Comparison of ENCODE assay signal across 15 mouse cellular contexts in the genomic region with DNA sequence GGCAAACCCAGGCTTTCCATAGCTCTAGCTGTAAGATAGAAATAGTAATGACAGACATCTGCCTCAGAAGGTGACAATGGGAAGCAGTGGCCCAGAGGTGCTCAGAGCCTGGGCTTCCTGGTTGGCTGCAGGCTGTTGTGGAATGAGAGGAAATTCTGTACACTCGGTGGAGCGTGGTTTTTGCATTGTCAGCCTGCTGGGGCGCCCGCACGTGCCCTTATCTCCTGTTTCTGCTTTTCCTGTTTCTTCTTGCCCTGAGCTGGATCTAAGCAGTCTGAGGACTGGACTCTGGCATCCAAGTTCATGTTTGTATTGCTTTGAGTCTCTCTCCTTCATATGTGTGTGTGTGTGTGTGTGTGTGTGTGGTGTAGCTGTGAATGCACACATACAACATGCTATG. TPM values are rescaled to one million over a fixed set of nuclear protein-coding genes. Genes with fewer than 3 reads are reported as not detected.
A peak's percentile ranks its signal among the peaks of the same experiment; 100 is the strongest.
DNase-seq lines count a peak whose midpoint lies in the region; ATAC-seq and TF ChIP-seq lines count a peak whose summit lies in the region.
"Had no signal": no experiment of that assay in that cellular context is flagged by ENCODE, and none has a peak within 500 bp of the region (broad histone marks: within the 10 kb centered on the region; RNA-seq: fewer than 3 reads in every experiment).

No protein-coding gene starts in this region.

- no peaks in the 10 kb centered on the region for H3K36me3 ChIP-seq in intestine, postnatal 0 days (ENCODE audit: control insufficient read depth, insufficient read depth)
- H3K36me3 ChIP-seq in forebrain, embryonic 16.5 days (ENCODE audit: control insufficient read depth, insufficient read depth) = no peaks in the 10 kb centered on the region
- H3K36me3 ChIP-seq in midbrain, embryonic 13.5 days = no peaks in the 10 kb centered on the region
- H3K36me3 ChIP-seq: limb, embryonic 10.5 days; midbrain, embryonic 12.5 days; neural tube, embryonic 13.5 days; stomach, embryonic 15.5 days had no signal

- H3K4me2 ChIP-seq in intestine, postnatal 0 days (replicated peaks; ENCODE audit: low read depth) = no peak overlapping the region
- no peak overlapping the region for H3K4me2 ChIP-seq in forebrain, embryonic 16.5 days (ENCODE audit: low read length)
- no peak overlapping the region for H3K4me2 ChIP-seq in midbrain, embryonic 13.5 days (replicated peaks)
- H3K4me2 ChIP-seq: midbrain, embryonic 12.5 days; neural tube, embryonic 13.5 days; stomach, embryonic 15.5 days had no signal

- 26% methylated on average over 5 of the region's 5 CpGs for WGBS in intestine, postnatal 0 days
- 77% methylated on average over 5 of the region's 5 CpGs for WGBS in forebrain, embryonic 16.5 days
- WGBS in midbrain, embryonic 13.5 days = 64% methylated on average over 5 of the region's 5 CpGs

- no peak for TF ChIP-seq CTCF in intestine, postnatal 0 days (IDR thresholded peaks at IDR 0.05; ENCODE audit: low read depth)

- H3K27ac ChIP-seq in intestine, postnatal 0 days (ENCODE audit: low read depth, low read length) = no peak overlapping the region
- H3K27ac ChIP-seq in forebrain, embryonic 16.5 days (ENCODE audit: low read length) = no peak overlapping the region
- no peak overlapping the region for H3K27ac ChIP-seq in midbrain, embryonic 13.5 days
- H3K27ac ChIP-seq: heart, adult 2 months; limb, embryonic 10.5 days; midbrain, embryonic 12.5 days; neural tube, embryonic 13.5 days; stomach, embryonic 15.5 days had no signal

- no peaks in the 10 kb centered on the region for H3K9me3 ChIP-seq in intestine, postnatal 0 days (ENCODE audit: control insufficient read depth)
- H3K9me3 ChIP-seq in forebrain, embryonic 16.5 days (ENCODE audit: control insufficient read depth, low read length) = no peaks in the 10 kb centered on the region
- no peaks in the 10 kb centered on the region for H3K9me3 ChIP-seq in midbrain, embryonic 13.5 days
- H3K9me3 ChIP-seq: limb, embryonic 10.5 days; midbrain, embryonic 12.5 days; neural tube, embryonic 13.5 days; stomach, embryonic 15.5 days had no signal

- DNase-seq in lung, postnatal 10 days = peak; percentile 28
- DNase-seq in lung, postnatal 14 days = no peak
- DNase-seq in liver = peak; percentile 58
- DNase-seq in layer of hippocampus, postnatal 10 days (ENCODE audit: low spot score in 2 of 2) = no peak
- DNase-seq: cerebellum, adult 11-12 months; right cerebral cortex, postnatal 14 days had no signal

- no peaks in the 10 kb centered on the region for H3K4me1 ChIP-seq in intestine, postnatal 0 days (replicated peaks; ENCODE audit: control insufficient read depth, insufficient read depth, low read length)
- H3K4me1 ChIP-seq in forebrain, embryonic 16.5 days (replicated peaks; ENCODE audit: control insufficient read depth, insufficient read depth, low read length) = peaks cover 40% of the 10 kb centered on the region
- H3K4me1 ChIP-seq in midbrain, embryonic 13.5 days (replicated peaks) = peaks cover 36% of the 10 kb centered on the region

- H3K9ac ChIP-seq in intestine, postnatal 0 days (ENCODE audit: low read depth, low read length) = no peak overlapping the region
- H3K9ac ChIP-seq in forebrain, embryonic 16.5 days (replicated peaks; ENCODE audit: low read depth, low read length) = no peak overlapping the region
- no peak overlapping the region for H3K9ac ChIP-seq in midbrain, embryonic 13.5 days (replicated peaks)
- H3K9ac ChIP-seq: midbrain, embryonic 12.5 days; neural tube, embryonic 13.5 days; stomach, embryonic 15.5 days had no signal

- peak; percentile 62 for ATAC-seq in intestine, postnatal 0 days
- ATAC-seq in forebrain, embryonic 16.5 days = no peak
- no peak for ATAC-seq in midbrain, embryonic 13.5 days

- H3K4me3 ChIP-seq in intestine, postnatal 0 days (ENCODE audit: low read depth, low read length) = no peak overlapping the region
- H3K4me3 ChIP-seq in forebrain, embryonic 16.5 days (replicated peaks; ENCODE audit: low read length) = no peak overlapping the region
- no peak overlapping the region for H3K4me3 ChIP-seq in midbrain, embryonic 13.5 days (replicated peaks)
- H3K4me3 ChIP-seq: heart, adult 2 months; limb, embryonic 10.5 days; midbrain, embryonic 12.5 days; neural tube, embryonic 13.5 days; stomach, embryonic 15.5 days had no signal

- no peaks in the 10 kb centered on the region for H3K27me3 ChIP-seq in intestine, postnatal 0 days (replicated peaks; ENCODE audit: control insufficient read depth, insufficient read depth, low read length)
- H3K27me3 ChIP-seq in forebrain, embryonic 16.5 days (replicated peaks; ENCODE audit: control insufficient read depth, insufficient read depth, low read length) = no peaks in the 10 kb centered on the region
- peaks cover 8% of the 10 kb centered on the region for H3K27me3 ChIP-seq in midbrain, embryonic 13.5 days
- H3K27me3 ChIP-seq: stomach, embryonic 15.5 days had no signal

RNA-seq across cellular contexts. Expression of gene Gprc5c, which starts 24.3 kb away (rescaled TPM):
- polyA plus RNA-seq in intestine, postnatal 0 days (2015; fragmentation: Nextera tagmentation; extraction: Ambion mirVana) = 2.3 and 2.8 TPM in 2 replicates
- 1 to 10 TPM; 3.9 to 5.1 TPM for total RNA-seq in layer of hippocampus, postnatal 10 days (2021)
- polyA plus RNA-seq in forebrain, embryonic 16.5 days (2015; fragmentation: Nextera tagmentation; extraction: Ambion mirVana) = 6.1 and 7.0 TPM in 2 replicates
- polyA plus RNA-seq in midbrain, embryonic 13.5 days (2015; fragmentation: Nextera tagmentation; extraction: Ambion mirVana) = 5.9 and 7.1 TPM in 2 replicates

RNA-seq across cellular contexts. Expression of gene Gpr142, which starts 28.0 kb away (rescaled TPM):
- not detected in 2 replicates for polyA plus RNA-seq in intestine, postnatal 0 days (2015; fragmentation: Nextera tagmentation; extraction: Ambion mirVana)
- not detected for total RNA-seq in layer of hippocampus, postnatal 10 days (2021)
- polyA plus RNA-seq in forebrain, embryonic 16.5 days (2015; fragmentation: Nextera tagmentation; extraction: Ambion mirVana) = not detected in 2 replicates
- not detected in 2 replicates for polyA plus RNA-seq in midbrain, embryonic 13.5 days (2015; fragmentation: Nextera tagmentation; extraction: Ambion mirVana)
- total RNA-seq: adrenal gland, adult 18-20 months; heart, adult 2 months had no signal
- polyA plus RNA-seq: heart, adult 2 months; limb, embryonic 10.5 days; midbrain, embryonic 12.5 days; neural tube, embryonic 13.5 days had no signal

RNA-seq across cellular contexts. Expression of gene Btbd17, which starts 30.9 kb away (rescaled TPM):
- 0.14 and 0.20 TPM in 2 replicates for polyA plus RNA-seq in intestine, postnatal 0 days (2015; fragmentation: Nextera tagmentation; extraction: Ambion mirVana)
- total RNA-seq in layer of hippocampus, postnatal 10 days (2021) = 10 to 100 TPM; 30.4 to 32.9 TPM
- 18.5 and 19.4 TPM in 2 replicates for polyA plus RNA-seq in forebrain, embryonic 16.5 days (2015; fragmentation: Nextera tagmentation; extraction: Ambion mirVana)
- polyA plus RNA-seq in midbrain, embryonic 13.5 days (2015; fragmentation: Nextera tagmentation; extraction: Ambion mirVana) = 30.1 and 33.6 TPM in 2 replicates
- total RNA-seq: adrenal gland, adult 18-20 months; heart, adult 2 months had no signal

Comparison
In these comparisons a context has a peak if more than half of its experiments do, and no peak if none do; other contexts are left out.
1. DNase-seq: peak in lung, postnatal 10 days (single experiment) and liver (single experiment); none in lung, postnatal 14 days (single experiment) and layer of hippocampus, postnatal 10 days (0 of 2).
2. RNA of gene Btbd17, which starts 30.9 kb away (polyA plus RNA-seq): 30.1 to 33.6 TPM in midbrain, embryonic 13.5 days and 18.5 to 19.4 TPM in forebrain, embryonic 16.5 days; 0.14 to 0.20 TPM in intestine, postnatal 0 days; every median in the first group is over 10 times any median in the second.